Mouse (Mus musculus) layer of hippocampus, postnatal 25 days (tissue): ENCODE measurements at regions not wholly inside any gene's neighbourhood (a gene's known extent, or its start where the extent isn't known, plus 50 kb on each side); places are given as distances from the start of the nearest gene placed in this dataset.

Experiments
- DNase-seq, 2 experiments: peaks; one replicate each; pipeline ENCODE4 v3.0.0; 2022; ENCODE audit warnings: mixed read lengths in 2 of 2, low spot score in 1 of 2; ENCODE audit errors: extremely low spot score in 1 of 2

DNA sequence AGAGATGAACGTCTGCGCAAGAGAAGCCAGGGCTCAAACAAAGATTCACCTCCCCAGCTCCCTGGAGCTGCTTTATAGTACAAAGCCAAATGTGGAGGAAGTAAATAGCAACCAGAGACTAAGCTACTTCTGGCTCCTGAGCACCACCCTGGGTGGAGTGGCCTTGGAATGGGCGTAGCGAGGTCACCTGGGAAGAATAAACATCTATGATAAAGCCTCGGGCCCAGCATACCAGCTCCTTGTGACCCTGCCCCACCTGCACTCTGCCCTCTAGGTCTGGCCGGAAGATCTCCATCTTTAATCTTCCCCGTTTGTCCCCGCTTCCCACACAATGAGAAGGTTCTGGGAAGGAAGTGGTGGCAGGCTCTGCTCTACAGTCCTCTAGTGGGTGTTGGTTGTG is 61.0 kb upstream of the Ptpn3 start:
- DNase-seq: no peak

DNA sequence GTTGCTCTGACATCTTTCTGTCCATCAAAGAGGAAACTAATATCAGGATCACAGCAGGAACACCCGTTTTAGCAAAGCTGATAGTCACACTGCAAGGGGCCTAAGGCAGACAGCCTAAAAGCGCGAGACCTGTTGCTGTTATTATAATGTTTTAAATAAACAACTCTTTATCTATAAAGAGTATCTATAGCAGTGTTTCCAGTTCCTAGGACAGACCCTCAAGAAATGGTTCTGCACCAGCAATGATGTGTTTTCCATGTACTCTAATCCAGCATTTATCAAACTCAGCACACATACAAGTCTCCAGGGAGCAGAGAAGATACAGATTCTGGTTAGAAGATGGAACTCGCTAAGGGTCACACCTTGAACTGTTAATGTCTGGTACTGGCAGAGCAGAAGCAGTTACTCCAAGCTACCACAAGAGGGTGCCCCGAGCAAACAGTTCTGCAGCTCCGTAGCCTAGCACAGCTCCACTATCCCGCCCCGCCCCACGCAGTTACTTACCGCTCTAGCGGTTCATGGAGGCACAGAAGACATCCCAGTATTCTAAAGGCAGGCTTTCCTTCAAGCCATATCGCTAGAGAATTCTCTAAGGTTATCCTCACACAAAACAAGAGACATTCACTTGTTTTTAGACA is 64.2 kb upstream of the Palm2 start:
- peak; percentile 47 to 74 for DNase-seq

DNA sequence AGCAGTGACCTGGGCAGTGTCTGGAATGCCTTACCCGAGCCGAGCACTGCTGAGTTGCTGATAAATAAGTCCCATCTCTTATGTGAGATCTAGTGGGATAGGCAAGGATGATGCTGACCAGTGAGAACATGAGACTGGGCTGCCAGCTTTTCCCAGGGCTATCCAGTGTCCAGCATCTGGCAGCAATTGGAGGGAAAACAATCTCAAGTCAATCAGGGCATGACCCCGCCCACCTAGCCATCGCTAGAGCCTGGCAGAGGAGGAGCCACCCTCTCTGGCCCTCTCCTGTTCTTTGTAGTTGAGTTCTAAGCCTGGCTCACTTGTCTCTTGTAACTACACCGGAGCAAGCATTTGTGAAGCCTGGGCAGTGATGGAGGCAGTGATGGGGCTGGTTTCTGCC is 56.2 kb upstream of the Palm2 start:
- no peak for DNase-seq

DNA sequence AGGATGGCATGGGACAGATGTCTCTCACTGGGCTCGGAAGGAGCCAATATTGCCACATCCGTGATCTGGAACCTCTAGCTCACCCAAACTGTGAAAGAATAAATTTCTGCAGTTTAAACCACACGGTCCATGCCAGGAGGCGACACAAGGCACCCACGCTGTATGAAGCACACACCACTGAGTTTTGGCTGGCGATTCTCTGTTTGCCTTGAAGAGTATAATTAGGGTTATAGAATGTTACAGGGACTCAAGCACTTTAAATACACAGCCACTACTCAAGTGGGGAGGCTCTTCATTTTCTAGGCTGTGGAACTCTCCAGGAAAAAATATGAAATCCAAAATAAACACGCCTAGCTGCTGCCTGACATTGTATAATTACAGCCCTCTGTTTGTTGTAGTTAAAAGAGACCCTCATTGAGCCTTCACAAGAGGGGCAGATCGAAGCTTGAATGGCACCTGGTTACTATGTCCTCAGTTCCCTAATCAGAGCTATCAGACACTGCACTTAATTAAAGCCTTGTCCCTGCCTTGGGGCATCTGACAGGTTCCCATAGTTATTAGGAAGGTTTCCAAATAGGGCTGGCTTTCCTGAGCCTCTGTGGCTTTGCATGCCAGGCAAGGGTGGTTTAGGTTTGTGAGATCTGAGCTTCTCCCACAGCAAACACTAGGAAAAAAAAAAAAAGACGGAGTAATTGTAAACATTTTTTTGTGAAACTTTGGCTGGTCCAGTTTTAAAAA is 53.8 kb upstream of the Palm2 start:
- DNase-seq: no peak

GRCm38 (mm10) chr4:57381306-57381705 is 52.7 kb upstream of the Palm2 start:
- no peak for DNase-seq
